Mouse (Mus musculus) heart, postnatal 0 days (tissue): ENCODE measurements around the gene N4bp3.

Experiments used
- CTCF ChIP-seq: IDR thresholded peaks from 2 replicates; pipeline ENCODE4 v1.5.1; 2016; ENCODE audit warnings: antibody characterized with exemption, control low read depth, low read depth
- EP300 ChIP-seq: IDR thresholded peaks from 2 replicates; pipeline ENCODE4 v1.6.1; 2016; ENCODE audit warnings: antibody characterized with exemption, low read depth

DNA sequence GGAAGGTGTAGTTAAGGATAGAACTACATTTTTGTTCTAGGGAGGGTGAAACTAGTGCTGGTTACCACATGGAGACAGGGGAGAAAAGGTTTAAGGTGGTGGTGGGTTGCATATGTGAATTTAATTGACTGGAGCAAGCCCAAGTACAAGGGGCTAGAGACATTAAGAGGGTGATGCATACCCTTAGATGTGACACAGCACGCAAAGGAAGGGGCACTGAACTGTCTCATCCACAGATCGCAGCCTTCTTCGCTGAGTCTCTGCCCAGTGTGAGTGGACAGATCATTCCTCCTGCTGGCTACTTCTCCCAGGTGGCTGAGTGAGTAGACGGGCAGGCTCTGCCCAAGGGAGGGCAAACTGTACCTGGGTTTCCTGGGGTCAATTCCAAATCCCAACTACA, 57.3 kb downstream of the N4bp3 start:
- no peak for TF ChIP-seq EP300
- TF ChIP-seq CTCF = no peak
